Mouse (Mus musculus): ENCODE results near the gene Tox3. TPM values are rescaled to one million over a fixed set of nuclear protein-coding genes. Genes with fewer than 3 reads are reported as not detected.

The Tox3 gene
- total RNA-seq, 2 experiments from 2014 or later = 12.3 to 14.0 TPM

DNA sequence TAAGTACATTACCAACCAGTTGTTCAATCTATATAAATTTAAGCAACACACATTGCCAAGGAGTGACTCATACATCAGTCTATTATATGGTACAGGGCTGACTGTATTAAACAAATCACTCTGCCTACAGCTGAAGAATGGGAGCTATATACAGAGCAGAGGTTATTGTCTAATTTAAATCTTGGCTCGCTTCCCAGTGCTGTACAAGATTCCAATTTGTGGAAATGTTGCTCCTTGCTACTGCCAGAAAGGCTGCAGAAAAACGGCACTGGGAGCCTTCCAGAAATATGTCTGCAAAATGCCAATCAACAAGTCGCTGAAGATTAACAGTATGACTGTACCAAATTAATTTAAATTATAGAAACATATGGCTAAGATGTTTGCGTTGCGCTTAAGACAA, 45.9 kb downstream of the Tox3 start:
- H3K27ac ChIP-seq = peak overlapping the region; percentile 59

GRCm38 (mm10) chr8:90301543-90301942, 46.6 kb downstream of the Tox3 start:
- no peak for TF ChIP-seq CTCF (conservative IDR thresholded peaks at IDR 0.05)
- Histone ChIP-seq H3K4me3 (no peak overlapping the region), H3K27ac (peak overlapping the region; percentile 59)
- DNase-seq (ENCODE audit: low spot score in 2 of 2) = no peak

More for the DNA sequence above, 45.9 kb downstream of the Tox3 start:
- H3K4me3 ChIP-seq = no peak overlapping the region
- TF ChIP-seq CTCF (conservative IDR thresholded peaks at IDR 0.05) = no peak
- DNase-seq (ENCODE audit: low spot score in 2 of 2) = peak; percentile 26 to 38

GRCm38 (mm10) chr8:90300973-90301372, 47.2 kb downstream of the Tox3 start:
- peak overlapping the region; percentile 59; the same call in 1 of the 2 replicates for H3K27ac ChIP-seq
- DNase-seq (ENCODE audit: low spot score in 2 of 2) = no peak
- H3K4me3 ChIP-seq = no peak overlapping the region
- TF ChIP-seq CTCF (conservative IDR thresholded peaks at IDR 0.05) = no peak

GRCm38 (mm10) chr8:90294061-90294460, 54.1 kb downstream of the Tox3 start:
- no peak for DNase-seq (ENCODE audit: low spot score in 2 of 2)
- Histone ChIP-seq H3K4me3 (no peak overlapping the region), H3K27ac (no peak overlapping the region)
- TF ChIP-seq CTCF (conservative IDR thresholded peaks at IDR 0.05) = no peak

DNA sequence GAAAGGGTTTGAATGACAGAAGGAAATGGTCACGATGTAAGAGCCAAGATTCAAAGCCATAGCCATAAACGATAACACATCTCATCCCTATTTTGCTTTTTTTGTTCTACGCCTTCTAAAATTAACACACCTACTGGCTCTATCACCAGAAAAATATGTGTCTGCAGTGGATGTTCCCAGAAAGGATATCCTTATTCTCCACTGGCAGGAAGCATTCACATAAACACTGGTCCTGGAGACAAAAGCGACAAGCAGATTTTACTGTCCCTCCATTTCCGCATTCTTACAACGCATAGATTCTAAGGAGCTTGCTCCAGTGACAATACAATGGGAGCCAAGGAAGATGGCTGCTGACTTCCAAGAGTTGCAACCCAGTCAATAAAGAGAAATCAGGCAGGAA, 57.3 kb downstream of the Tox3 start:
- Histone ChIP-seq H3K27ac (no peak overlapping the region), H3K4me3 (no peak overlapping the region)
- no peak for TF ChIP-seq CTCF (conservative IDR thresholded peaks at IDR 0.05)
- DNase-seq (ENCODE audit: low spot score in 2 of 2) = no peak

GRCm38 (mm10) chr8:90276722-90277121, 71.4 kb downstream of the Tox3 start:
- Histone ChIP-seq H3K27ac (no peak overlapping the region), H3K4me3 (no peak overlapping the region)
- TF ChIP-seq CTCF (conservative IDR thresholded peaks at IDR 0.05) = no peak
- DNase-seq (ENCODE audit: low spot score in 2 of 2) = no peak

DNA sequence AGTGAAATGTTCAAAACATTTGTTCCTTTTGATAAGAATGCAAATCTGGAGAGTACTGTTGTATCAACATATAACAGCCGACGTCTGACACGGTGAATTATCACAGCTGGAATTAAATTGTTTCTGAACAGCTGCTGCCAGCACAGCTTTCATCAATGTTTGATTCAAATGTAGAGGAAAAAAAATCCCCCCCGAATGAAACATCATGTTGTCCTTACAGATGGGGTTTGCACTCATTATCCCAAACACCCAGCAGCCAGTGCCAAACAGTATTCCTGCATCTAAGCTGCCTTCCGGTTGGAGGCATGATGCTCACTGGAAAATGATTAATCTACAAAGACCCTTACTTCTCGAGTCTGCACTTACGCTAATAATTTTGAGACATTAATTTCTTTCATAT, 75.0 kb downstream of the Tox3 start:
- DNase-seq (ENCODE audit: low spot score in 2 of 2) = no peak
- Histone ChIP-seq H3K27ac (no peak overlapping the region), H3K4me3 (no peak overlapping the region)
- no peak for TF ChIP-seq CTCF (conservative IDR thresholded peaks at IDR 0.05)

DNA sequence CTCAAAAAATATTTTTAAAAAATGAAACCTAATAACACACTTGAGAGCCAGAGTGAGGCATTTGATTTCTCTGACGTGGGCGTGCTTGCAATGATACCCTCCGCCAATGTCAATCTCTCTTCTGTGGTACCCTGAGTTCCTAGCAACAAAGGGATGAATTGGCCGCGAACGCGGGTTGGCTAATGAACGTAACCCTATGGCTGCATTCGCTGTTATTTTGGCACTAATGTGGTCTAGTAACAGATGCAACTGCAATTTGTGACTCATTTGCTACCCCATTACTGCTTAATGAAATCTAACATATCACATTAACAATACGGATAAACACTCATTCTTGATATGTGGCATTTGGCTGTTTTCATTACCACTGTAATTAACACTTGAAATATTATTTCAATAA, 76.2 kb downstream of the Tox3 start:
- TF ChIP-seq CTCF (conservative IDR thresholded peaks at IDR 0.05) = no peak
- H3K27ac ChIP-seq = no peak overlapping the region
- H3K4me3 ChIP-seq = peak overlapping the region; percentile 13; the same call in 1 of the 2 replicates
- peak; percentile 29 to 55 for DNase-seq (ENCODE audit: low spot score in 2 of 2)

DNA sequence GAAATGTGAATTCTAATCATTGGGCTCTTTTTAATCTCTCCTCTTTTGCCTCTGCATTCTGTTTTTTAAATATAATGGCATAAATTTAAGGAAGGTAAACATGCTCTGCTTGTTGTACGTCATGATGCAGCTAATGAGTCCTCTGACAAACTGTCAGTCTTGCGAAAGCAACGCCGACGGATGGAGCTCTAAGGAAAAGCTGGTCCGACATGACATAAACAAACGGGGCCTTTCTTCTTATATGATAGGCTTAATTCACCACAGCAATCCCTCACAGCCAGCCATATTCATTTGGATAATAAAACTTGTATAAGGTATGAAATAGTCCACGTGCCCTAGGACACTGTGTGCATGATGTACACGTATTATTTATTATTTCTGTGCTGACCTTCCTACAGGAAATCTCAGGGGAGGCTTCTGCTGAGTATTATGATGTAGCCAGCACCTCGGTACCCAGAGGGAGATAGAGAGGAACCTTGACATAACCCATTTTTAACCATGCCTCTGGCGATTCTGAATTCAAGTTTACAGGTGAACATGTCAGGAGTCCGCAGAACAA, 80.4 kb downstream of the Tox3 start:
- Histone ChIP-seq H3K27ac (no peak overlapping the region), H3K4me3 (no peak overlapping the region)
- DNase-seq (ENCODE audit: low spot score in 2 of 2) = no peak
- no peak for TF ChIP-seq CTCF (conservative IDR thresholded peaks at IDR 0.05)

GRCm38 (mm10) chr8:90266986-90267385, 81.2 kb downstream of the Tox3 start:
- no peak for DNase-seq (ENCODE audit: low spot score in 2 of 2)
- H3K4me3 ChIP-seq = no peak overlapping the region
- TF ChIP-seq CTCF (conservative IDR thresholded peaks at IDR 0.05) = no peak
- H3K27ac ChIP-seq = no peak overlapping the region

- no peak for TF ChIP-seq CTCF (conservative IDR thresholded peaks at IDR 0.05)
- no peak for DNase-seq (ENCODE audit: low spot score in 2 of 2)
- Histone ChIP-seq H3K4me3 (no peak overlapping the region), H3K27ac (no peak overlapping the region)
Measured at GRCm38 (mm10) chr8:90266239-90266638, 81.9 kb downstream of the Tox3 start.

- no peak for TF ChIP-seq CTCF (conservative IDR thresholded peaks at IDR 0.05)
- Histone ChIP-seq H3K4me3 (no peak overlapping the region), H3K27ac (no peak overlapping the region)
- DNase-seq (ENCODE audit: low spot score in 2 of 2) = peak in 1 of 2 experiments; percentile 21
Measured at GRCm38 (mm10) chr8:90254158-90254867, 93.8 kb downstream of the Tox3 start.

DNA sequence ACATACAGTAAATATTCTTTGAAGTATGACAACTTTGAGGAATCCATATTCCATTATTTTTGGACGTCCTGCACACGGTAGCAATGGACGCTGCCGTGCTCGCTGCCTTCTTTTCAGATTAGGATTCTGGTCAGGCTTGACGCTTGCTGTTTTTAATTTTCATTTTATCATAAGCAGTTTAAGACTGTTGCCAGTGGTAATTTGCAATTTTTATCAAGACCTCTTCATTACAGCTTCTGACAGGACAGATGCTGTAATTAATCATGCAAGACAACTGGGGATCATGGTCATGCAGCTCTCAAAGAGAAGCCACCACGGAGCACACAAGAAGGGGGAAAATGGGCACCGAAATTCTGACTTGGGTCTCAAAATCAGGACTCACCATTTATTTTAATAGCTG, 101.8 kb downstream of the Tox3 start:
- H3K27ac ChIP-seq = no peak overlapping the region
- no peak overlapping the region for H3K4me3 ChIP-seq
- no peak for DNase-seq (ENCODE audit: low spot score in 2 of 2)
- TF ChIP-seq CTCF (conservative IDR thresholded peaks at IDR 0.05) = no peak

GRCm38 (mm10) chr8:90245828-90246227, 102.3 kb downstream of the Tox3 start:
- no peak overlapping the region for H3K27ac ChIP-seq
- TF ChIP-seq CTCF (conservative IDR thresholded peaks at IDR 0.05) = no peak
- no peak for DNase-seq (ENCODE audit: low spot score in 2 of 2)
- H3K4me3 ChIP-seq = no peak overlapping the region
